Mouse (Mus musculus) layer of hippocampus, adult 18-20 months (tissue): ENCODE results near the gene Cyp4f37. TPM values are rescaled to one million over a fixed set of nuclear protein-coding genes. Genes with fewer than 3 reads are reported as not detected.
"Not testable (repeated sequence)": the region's sequence is repeated elsewhere in the genome, so short reads cannot be mapped to it uniquely, and the experiment has no call there.

Source experiments
- DNase-seq, 2 experiments: peaks; one replicate each; pipeline ENCODE4 v3.0.0; 2022; ENCODE audit warnings: low spot score in 2 of 2
- long read RNA-seq: library from polyadenylated mRNA; stranded (forward); transcript quantifications from one replicate; pipeline ENCODE4 v2.0.0, GENCODE M21; 2021
- total RNA-seq, 2 experiments: library from RNA; stranded (reverse); gene quantifications; 2 replicates each; pipeline ENCODE4 v1.2.3; 2021

Gene Cyp4f37
- total RNA-seq, result not detected
- long read RNA-seq, result 0 reads

DNA sequence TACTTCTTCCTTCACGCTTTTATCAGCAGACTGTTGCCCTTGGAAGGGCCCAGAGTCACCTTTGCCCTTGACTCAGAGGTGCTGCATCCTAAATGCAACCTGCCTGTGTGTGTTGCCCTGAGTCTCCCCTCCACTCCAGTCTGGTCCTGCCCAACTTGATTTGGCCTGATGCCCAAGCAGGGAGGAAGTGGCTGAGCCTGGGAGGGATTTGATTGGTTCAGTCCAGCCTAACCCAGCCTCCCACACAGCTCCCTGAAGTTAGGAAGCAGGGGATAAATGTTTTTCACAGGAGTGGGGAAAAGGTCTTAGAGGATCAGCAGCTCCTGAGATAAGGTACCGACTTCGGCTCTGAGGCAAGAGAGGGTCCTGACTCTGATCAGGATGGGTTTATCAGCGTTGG is at the start of gene Cyp4f37:
Cyp4f37 (plus strand) TSS at position 292 of the 400 bp plus-strand sequence.
- DNase-seq, result not testable (repeated sequence)

DNA sequence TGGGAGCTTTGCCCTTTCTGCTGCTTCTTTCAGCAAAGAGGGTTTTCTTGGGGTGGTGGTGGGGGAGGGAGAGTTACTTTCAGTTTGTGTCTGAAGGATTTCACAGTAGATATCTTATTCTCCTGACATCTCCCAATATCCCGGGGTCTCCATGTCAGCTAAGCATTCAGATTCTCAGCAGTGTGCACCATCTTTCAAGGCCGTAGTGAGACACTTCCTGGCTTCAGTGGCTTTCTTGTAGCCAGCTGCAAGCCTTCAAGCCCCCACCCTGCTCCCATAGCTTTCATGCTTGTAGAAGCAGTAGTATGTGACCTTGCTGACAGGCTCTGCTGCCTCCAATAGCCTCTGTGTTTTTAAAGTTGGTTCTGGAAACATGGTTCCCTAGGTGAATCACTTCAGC is 47.8 kb upstream of the Cyp4f37 start:
- not testable (repeated sequence) for DNase-seq

DNA sequence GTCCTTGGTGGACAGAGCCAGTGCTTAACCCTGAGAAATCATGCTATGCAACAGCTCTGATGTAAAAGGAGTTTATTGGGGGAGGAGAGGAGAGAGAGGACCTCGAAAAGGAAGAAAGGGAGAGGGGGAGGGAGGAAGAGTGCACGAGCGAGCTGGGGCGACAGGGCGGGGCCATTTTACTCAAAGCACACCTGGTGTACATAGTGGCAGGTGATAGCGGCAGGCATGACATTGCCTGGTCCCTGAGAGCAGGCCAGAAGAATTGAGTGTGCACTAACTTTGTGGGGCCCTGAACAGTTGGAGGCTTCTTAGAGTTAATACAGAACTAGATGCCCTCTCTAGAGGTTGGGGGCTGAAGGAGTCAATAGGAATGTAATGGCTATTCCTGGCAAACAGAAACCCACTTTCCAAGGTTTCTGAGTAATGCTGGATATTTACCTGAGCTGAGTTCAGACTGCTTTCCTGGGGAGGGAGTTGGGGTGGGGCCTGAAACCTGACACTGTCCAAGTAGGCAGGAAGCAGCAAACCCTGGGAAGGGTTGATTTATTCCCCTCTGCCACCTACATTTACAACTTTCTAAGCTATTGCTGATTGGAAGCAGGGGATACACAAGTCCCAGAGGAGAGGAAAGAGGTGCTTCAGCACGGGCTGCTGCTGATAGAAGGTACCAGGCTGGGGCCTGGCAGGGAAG is 43.5 kb upstream of the Cyp4f37 start:
- no peak for DNase-seq

DNA sequence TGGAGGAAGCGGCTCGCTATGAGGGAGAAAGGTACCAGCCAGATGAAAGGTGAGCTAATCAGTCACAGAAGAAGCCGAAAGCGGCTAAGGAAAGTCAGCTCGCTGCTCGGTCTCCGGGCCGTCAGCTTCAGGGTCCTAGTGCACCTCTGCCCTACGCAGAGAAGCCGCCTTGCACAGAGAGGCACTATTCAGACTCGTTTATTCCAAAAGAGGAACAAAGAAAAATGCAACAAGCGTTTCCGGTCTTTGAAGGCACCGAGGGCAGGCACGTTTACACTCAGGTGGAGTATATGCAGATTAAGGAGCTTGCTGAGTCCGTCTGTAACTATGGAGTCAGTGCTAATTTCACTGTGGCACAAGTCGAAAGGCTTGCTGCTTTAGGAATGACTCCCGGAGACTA is 24.6 kb upstream of the Cyp4f37 start:
- no peak for DNase-seq

DNA sequence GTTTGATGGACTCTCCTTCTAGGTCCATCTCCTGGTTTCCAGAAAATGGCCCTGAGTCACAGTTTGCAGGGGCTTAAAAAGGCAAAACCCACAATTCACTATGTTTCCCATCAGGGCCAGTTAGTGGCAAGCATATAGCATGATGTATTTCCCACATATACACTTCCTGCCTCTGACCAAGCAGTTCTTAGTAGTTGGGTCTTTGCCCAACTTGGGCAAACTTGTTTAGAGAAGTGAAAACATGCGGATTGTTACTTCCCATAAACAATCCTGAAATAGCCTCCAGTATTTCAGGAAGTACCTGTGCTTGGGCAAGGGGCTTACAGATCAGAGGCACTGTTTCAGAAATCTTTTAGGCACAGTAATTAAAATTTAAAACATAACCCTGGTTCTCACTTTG is 13.1 kb upstream of the Cyp4f37 start:
- DNase-seq, result no peak

DNA sequence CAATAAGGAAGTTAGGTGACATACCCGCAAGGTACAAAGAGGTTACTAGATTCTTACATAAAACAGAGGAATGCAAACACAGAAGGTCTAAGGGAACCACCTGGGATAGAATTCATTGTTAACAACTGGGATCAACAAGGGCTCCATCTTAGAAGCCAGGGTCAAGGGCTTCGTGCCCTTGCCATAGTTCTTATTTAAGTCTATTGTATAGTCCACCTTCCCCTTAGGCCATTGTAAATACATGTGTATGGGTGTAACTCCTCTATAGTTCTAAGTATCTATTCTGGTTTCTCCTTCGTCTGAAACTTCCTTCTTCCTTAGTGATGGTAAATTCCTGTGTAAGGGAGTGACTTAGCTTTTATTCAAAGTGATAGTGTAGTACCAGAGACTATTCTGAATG is 10.9 kb upstream of the Cyp4f37 start:
- DNase-seq, result not testable (repeated sequence)

DNA sequence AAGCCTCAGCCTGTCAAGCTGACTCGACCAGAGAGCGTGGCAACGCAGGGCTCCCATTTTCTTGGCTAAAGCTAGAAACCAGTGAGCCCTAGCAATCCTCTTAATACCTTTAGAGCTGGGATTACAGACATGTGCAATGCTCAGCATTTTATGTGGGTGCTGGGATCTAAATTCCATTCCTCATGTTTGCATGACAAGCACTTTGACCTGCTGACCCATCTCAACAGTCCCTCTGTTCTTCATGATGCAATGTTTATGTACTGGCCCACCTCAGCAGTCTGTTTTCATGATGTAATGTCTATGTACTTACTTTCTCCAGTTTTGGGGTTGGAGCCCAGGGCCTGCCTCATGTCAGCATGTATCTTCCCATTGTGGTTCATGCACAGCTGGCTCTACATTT is 10.2 kb upstream of the Cyp4f37 start:
- DNase-seq, result no peak

DNA sequence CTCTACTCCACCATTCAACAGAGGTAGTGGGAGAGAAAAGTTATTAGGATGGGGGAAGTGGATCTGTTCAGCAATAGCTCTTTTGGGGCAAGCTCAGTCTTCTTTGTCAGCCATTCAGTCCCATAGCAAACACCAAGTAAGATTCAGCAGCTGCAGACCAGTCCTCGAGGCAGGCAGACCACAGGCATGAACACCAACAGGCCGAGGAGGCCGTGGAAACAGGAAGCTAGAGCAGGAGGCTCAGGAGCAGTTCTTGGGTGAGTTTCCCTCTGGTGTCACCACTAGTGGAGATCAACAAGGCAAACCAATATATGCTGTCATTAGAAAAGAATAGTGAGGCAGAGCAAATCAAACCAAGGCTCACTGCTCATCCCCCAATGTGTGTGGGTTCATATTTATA is 8.7 kb upstream of the Cyp4f37 start:
- no peak for DNase-seq

DNA sequence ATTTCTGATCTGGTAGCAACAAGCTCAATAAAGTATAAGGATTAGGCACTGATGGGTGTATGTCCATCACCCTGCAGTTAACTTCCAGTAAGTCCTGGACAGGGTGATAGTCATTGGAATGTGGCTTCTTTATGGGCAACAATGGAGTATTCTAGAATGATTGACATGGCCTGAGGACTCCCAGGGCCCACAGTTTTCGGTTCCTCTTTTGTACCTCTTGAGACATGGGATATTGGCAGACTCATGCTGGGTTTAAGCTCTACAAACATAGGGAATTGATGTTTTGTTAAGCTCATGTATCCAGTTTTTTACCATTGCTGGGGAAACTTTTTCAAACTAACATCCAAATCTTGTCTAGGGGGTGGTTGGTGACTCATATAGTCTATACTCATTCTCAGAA is 3.9 kb upstream of the Cyp4f37 start:
- DNase-seq, result no peak

DNA sequence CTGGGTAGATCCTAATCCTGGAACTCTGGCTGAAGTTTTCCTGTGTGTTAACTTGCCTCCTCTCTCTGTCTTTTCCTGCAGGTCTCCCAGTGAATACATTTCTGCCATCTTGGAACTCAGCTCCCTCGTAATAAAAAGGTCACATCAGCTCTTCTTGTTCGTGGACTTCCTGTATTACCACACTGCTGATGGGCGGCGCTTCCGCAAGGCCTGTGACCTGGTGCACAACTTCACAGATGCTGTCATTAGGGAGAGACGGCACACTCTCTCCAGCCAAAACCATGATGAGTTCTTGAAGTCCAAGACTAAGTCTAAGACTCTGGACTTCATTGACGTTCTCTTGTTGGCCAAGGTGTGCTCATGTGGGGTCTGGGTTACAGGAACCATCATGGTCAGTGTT is 8.6 kb downstream of the Cyp4f37 start:
- not testable (repeated sequence) for DNase-seq

DNA sequence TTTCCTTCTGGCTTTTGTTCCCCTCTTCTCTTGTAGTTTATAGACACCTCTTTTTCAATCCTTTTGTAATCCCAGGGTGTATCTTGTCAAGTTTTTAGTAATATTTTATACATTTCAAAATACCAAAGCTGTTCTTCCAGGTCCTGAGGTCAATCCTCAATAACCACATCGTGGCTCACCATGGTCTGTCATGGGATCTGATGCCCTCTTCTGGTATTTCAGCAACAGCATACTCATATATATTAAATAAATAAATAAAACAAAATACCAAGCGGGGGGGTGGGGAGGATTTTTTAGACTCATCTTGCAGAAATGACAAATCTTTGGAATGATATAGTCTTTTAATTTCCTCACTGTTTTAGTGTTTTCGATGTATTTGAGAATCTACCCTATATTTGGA is 10.8 kb downstream of the Cyp4f37 start:
- no peak for DNase-seq

DNA sequence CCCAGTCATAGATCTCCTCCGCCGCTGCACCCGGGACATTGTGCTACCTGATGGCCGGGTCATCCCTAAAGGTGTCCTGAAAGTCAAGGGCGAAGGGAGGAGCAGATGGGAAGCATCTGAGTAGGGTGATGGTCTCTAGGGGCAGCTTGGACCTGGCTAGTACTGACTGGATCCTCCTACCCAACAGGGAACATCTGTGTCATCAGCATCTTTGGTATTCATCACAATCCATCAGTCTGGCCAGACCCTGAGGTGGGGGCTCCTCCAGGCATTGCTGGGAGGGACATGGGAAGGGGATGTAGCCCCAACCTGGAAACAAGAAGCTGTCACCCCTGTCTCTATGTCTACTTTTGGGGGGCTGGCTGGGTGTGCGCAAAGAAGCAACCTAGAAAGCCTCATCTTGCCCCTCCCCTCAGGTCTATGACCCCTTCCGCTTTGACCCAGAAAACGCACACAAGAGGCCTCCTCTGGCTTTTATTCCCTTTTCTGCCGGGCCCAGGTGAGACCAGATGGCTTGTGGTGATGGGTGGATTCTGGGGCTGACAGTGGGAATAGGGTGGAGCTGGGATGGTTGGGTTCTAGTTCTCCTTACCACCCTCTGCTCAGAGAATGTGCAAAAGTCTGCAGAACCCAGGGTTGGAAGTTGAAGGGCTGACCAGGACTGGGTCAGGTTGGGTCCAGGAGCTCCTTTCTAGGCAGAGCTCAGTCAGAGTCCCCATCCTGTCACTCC is 13.3 kb downstream of the Cyp4f37 start:
- not testable (repeated sequence) for DNase-seq

DNA sequence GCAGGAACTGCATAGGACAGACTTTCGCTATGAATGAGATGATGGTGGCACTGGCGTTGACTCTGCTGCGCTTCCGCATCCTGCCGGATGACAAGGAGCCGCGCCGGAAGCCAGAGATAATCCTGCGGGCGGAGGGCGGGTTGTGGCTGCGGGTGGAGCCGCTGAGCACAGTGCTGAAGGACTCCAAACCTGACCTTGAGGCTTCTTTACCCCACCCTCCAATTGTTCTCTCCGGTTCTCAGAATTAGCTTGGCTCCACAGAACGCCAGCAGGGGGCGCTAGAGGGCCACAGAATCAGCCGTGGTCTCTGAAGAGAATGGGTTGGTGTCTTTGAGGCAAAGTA is 13.8 kb downstream of the Cyp4f37 start:
- DNase-seq, result peak; percentile 76 to 90

DNA sequence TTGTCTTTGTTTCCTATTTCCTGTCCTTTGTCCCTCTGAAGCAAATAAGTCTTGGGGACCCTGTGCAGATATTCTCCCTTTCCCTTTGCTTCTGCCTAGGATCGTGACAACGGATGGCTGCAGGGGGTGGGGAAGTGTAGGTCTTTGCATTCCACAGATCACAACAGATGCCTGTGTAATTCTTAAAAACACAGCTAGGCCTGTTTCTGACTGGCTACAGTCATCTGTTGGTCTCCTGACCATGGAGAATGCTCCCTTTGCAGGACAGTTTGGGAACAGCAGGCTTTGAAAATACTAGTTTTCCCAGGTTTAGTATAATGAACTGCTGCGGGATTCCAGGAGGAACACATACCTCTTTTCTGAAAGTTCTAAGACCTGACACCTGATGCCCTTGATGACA is 15.2 kb downstream of the Cyp4f37 start:
- no peak for DNase-seq

DNA sequence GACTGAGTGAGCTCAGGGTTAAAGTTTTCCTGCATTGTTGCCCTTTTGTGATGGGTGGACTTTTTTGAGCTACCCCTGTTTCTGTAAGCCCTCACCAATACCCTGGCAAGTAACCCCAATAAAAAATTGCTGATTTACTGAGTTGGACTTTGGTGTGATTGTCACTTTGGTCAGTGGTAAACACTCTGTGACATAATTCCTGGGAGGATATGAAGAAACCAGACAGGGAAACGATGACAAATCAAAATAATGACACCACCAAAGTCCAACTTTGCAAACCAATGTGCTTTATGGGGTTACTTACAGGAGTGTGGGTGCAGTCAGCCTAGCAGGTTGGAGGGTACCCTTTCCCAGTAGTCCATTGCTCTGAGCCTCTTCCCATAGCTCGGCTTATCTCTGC is 16.0 kb downstream of the Cyp4f37 start:
- DNase-seq, result no peak

DNA sequence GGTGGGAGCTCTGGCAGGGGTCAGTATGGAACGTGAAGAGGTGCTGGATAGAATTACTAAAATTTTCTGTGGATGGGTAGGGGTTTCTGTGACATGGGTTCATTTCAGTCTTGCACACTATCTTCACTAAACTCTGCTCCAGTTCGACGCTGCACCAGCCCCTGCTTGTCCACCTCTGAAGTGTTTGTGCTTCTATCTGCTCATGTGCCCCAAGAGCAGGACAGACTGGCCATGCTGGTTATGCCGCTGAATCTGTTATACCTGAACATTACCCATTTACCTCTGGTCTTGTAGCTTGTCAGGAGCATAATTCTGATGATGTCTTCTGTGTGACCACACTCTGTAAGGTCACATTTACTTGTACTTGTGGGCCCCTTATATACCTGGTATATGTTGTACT is 25.5 kb downstream of the Cyp4f37 start:
- DNase-seq, result no peak

DNA sequence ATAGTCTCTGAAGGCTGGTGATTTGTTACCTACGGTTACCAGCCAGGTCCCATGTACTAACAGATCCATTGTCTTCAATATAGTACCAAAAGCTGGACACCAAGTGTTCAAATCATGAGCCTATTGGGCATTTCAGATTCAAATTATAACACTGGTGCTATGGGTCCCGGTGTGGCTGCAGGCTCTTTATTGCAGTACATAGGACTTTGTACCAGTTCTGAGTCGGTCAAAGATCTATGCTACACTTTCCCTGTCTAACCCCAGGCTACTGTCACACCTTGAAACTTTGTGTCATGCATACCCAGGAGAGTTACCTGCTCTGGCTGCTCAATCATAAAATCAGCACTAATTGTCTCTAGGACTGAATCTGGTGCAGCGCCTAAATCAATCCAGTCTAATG is 32.8 kb downstream of the Cyp4f37 start:
- no peak for DNase-seq

DNA sequence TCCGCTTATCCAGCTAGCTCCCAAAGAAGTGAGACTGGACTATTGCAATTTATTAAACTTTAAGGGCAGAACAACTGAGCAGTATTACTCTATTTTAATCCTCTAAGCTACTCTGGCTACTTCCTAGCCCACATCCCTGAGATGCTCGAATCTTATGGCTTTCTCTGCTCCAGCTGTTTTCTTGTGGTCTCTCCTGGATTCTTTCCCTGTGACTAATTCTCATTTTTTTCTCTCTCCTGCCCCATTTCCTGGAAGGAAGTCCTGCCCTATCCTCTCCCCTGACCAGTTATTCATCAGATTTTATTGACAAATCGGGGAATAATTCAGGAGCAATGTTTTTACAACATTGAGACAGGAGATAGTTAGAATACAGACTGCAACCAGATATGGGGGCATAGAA is 35.9 kb downstream of the Cyp4f37 start:
- DNase-seq, result no peak

DNA sequence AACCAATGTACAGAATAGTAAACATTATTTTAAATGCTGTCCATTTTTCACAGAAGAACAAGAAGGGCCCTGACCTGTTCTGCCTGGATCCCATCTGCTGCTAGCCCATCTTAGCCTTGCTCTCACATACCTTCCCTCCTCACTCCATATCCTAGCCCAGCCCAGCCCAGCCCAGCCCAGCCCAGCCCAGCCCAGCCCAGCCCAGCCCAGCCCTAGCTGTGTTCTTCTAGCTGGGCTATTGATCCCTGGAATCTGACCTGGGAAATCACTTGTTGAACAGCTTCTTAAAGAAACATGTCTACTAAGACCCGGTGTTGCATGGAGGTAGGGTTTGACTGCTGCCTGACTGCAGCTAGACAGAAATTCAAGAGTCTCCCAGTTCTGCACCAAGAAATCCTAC is 37.1 kb downstream of the Cyp4f37 start:
- DNase-seq, result no peak

DNA sequence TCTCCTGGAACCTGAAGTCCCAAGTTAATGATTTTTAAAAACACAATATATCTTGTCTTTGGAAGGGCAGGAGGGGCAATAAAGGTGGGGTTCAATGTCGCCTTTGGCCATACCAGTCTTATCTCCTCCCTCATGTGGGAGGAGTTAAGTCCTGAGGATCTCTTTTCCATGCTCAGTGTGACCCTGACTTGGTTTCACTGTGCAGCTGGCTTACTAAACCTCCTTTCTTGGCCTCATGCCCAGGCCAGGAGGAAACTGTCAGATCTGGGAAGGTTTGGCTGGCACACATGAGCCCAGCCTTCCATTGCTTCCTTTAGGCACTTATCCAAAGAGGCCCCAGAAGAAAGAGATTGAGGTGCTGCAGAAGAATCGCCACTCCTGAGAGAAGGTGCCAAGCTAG is 37.6 kb downstream of the Cyp4f37 start, which contains the start of gene Cyp4f40:
Cyp4f40 (plus strand) TSS at position 189 of the 400 bp plus-strand sequence.
- DNase-seq, result no peak

DNA sequence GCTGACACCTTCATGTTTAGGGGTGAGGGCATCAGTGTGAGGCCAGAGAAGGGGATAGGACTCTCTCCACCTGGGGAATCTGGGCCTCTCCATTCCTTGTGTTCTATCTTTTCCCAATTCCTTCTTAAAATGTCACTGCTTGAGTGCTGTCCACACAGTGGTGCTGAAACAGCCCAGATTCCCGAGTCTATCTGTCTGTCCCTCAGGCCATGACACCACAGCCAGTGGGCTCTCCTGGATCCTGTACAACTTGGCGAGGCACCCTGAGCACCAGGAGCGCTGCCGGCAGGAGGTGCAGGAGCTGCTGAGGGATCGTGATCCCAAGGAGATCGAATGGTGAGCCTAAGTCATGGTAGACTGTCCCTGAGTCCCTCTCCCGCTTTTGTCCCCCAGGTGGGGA is 52.9 kb downstream of the Cyp4f37 start:
- no peak for DNase-seq

DNA sequence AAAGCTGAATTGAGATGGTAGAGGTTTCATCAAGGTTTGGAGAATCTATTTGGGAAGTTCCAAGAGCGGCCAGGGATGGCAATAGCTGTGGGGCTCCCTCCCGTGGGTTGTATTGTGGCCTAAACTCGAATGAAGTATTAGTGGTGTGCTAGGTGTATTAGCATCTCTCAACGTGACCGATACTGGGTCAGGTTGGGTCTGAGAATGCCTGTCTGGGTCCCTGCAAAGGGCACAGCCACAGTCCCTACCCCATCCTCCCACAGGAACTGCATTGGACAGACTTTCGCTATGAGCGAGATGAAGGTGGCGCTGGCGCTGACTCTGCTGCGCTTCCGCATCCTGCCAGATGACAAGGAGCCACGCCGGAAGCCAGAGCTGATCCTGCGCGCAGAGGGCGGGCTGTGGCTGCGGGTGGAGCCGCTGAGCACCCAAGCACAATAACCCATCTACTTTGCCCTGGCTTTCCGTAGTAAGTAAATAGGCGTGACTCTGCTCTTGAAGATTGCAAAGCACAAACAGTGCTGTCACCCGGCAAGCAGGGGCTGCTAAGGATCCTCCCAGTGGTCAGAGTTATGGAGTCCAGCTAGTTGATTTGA is 55.0 kb downstream of the Cyp4f37 start:
- DNase-seq, result no peak

DNA sequence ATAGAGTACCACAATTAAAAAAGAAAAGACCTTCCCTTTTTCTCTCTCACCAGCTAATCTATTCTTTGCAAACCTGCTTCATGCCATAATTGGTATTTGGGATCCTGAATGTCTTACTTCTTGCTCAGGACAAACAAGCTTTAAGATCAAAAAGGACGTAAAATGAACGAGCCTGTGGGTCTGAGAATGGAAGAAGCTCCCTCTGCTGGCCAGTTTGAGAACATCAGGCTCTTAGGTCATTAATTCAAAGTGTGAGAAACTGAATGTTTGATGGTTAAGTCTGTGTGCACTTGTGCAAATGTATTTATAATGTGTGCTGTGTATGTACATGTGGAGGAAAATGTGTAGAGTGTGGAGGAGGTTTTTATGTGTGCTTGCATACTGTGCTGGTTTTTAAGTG is 59.3 kb downstream of the Cyp4f37 start:
- DNase-seq, result peak in 1 of 2 experiments; percentile 63
